Mouse (Mus musculus) layer of hippocampus, adult 9-11 months (tissue): ENCODE measurements at regions not wholly inside any gene's neighbourhood (a gene's known extent, or its start where the extent isn't known, plus 50 kb on each side); places are given as distances from the start of the nearest gene placed in this dataset.

ENCODE experiments used
- DNase-seq: peaks from one replicate; pipeline ENCODE4 v3.0.0; 2022

DNA sequence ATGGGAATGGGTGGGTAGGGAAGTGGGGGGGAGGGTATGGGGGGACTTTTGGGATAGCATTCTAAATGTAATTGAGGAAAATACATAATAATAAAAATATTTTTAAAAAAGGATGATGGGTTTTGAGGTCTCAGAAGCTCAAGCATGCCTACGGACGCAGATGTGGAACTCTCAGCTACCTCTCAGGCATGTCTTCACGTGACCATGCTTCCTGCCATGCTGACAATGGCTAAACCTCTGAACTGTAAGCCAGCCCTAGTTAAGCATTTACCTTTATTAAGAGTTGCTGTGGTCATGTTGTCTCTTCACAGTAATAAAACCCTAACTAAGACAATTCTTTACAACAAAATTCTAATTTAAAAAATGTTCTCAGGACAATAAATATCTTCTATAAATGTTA lies 80.0 kb downstream of the Tex36 start:
- DNase-seq: no peak

DNA sequence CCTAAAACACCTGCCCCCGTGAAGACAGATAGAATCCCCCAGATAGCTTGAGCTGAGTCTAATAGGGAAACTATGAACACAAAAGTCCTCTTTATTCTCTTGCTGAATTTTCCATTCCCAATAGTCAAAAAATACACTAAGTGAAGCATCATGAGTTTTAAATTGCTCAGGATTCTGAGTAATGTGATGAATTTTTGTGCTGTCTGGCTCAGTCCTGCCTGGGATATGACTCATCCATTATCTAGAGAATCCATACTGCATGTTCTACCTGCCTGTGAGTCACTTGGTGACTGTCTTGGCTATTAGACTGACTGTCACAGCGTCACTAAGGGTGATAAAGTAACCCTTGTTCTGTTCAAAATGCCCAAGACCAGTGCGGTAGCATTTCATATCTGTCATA lies 83.0 kb downstream of the Tex36 start:
- DNase-seq: no peak

DNA sequence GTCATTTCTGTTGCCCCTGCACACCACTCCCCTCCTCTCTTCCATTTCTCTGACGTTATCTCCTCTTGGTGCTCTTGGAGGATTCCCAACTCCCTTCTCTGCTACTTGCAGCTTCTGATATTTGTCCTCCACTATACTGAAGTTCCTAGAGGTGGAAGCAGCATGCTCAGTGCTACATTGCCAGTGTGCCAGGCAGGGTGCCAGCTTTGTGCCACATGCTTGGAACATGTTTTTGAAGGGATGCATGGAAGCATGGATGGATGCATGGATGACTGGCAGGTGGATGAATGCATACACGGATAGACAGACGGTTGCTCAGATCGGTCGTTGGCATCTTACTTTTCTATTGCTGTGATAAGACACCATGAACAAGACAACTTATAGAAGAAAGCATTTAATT lies 84.4 kb downstream of the Tex36 start:
- no peak for DNase-seq

DNA sequence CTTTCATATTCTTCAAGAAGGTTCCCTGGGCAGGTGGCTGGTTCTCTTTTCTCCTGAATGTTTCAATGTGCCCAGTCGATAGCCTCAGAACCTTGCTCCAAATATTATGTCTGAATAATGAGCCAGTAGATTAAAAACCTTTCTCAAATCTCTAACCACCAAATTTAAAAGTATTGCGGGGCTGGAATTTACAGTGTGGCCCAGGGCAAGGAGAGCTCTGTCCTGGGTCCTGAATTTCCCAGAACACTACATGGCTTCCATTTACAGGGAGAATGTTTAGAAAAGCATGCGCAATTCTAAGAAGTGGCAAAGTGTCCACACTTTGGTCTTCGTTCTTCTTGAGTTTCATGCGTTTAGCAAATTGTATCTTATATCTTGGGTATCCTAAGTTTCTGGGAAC lies 91.0 kb downstream of the Tex36 start:
- DNase-seq: no peak

DNA sequence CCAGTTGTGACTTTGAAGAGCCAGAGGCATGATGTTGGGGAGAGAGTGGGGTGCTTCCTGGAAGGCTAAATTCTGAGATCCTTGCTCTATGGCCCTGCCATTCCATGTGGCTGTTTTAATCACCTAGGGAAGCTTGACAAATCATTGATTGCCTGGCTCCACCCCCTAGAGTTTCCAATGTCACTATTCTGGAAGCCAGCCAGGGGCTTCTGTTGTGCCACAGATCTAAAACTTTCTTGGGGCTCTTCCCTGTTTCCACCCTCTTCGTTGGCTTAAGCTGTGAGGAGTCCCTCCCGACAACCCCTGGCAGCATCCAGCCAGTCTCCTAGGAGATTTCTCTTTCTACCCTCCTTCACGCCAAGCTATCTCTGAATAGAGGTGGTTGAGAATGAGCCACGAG lies 92.5 kb downstream of the Tex36 start:
- DNase-seq: no peak

DNA sequence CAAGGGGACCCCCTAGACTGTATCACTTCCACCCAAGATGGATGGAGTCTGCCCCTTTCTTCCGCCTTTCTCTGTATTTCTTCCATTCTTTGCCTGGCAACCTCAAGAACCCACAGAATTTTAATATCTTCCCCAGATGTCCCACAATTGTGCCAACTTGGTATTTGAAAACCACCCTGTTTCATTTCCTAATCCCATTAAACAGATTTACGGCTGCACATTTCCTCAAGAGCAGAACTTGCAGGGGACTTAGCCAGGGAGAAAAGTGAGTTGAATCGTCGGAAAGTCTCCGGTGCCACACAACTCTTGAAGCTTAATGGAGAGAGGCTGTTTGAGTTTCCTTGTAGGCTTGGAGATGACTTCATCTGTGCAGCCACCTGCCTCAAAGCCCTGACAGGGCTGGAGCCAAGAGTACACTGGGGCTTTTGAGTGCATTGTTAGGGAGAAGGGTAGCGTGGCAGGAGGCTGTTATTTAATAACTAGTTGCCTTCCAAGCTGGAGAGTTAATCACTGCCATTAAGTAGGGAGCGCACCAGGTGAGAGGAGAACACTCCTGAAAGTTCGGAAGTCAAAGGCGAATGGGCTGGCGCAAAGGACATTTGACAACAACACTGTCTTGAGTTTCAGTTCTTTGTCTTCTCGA lies 93.5 kb downstream of the Tex36 start:
- DNase-seq: no peak

DNA sequence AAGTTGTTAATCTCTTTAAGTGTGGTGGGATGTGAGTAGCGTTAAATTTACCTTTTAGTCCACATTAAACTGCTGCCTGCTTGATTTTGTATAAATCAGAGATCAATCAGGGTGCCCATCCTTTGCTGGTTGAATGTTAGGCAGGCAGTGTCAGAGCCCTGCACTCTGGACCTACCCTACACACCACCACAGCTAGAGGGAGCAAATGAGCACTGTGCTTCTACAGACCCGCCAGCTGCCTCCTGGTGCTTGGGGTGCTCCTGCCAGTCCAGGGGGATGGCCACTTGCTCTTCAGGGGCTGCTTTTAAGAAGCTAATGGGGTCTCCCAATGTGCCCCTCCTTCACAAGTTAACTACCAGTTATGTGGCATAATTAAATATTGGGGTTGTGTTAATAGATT lies 96.3 kb downstream of the Tex36 start:
- no peak for DNase-seq

DNA sequence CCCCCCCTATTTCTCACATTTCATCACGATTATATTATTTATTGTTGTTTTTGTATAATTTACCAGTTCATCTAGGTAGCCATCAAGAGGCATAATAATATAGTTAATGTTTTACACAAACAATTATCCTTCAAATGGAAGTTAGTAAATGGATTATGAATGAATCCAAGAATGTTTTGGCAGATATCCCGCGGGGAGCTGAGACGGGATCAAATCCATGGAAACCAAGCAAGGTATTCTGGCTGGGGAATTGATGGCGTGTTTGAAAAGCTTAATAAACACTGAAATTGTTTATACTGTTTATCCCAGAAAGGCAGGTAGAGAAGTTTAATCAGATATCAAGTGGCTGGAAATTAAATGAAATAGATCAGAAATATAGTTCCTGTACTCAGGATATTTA lies 98.0 kb downstream of the Tex36 start:
- DNase-seq: no peak

DNA sequence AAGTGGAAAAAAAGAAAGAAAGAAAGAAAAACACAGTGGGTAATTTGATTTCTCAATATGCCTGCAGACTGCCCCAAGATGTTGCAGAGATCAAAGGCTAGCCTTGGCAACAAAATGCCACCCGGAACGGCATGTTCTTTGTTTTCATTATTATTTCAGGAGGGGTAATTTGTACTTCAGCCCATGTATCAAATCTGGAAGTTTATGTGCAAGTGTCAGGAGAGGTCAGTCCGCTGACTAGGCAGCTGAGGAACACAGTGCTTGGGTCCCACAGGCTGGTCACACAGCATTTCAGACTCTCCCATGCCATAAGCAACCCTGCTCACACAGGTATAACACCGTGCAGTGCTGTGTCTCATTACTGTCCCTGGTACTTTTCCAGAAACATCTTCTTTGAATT lies 99.2 kb downstream of the Tex36 start:
- DNase-seq: no peak

DNA sequence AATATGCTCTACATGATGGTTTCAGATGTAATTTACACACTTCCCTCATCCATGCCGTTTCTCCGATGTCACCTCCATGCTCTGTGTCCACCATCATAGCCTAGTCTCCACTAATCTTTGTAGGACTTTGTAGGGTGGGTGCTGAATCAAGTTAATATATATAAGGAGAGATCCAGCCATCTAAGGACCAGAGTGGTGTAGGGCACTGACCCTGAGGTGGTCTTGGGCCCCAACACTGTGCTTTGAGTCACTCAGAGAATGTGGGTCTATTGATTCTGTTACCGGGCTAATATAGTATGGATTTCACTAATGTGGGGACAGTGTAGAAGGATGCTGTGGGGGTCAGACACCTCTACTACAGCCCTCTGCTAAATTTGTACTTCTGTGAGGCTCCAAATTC lies 104.4 kb downstream of the Tex36 start:
- no peak for DNase-seq

DNA sequence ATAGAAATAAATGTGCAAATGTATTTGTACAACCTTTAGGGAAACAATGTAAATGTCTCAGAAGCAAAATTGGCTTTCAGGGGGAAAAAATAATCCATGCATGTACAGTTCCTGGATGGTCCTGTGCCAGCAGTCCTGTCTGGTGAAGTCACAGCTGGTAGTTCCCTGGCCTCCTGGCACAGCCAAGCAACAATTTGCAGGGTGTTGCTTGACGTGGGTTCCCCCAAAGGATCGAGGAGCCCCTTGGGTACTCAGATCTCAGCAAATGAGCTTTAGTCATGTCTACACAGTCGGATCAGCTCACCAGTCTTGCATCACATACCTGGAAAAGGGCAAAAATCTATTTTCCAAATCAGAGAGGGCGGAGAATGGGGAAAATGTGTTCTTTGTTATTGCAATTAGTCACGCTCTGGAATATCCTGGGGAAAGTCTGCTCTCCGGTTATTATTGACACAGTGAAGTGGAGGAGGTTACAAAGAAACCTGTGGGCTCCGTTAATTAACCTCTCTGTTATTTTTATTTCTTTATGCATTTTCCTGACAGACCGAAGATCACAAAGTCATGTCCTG lies 106.9 kb downstream of the Tex36 start:
- DNase-seq: peak; percentile 30

DNA sequence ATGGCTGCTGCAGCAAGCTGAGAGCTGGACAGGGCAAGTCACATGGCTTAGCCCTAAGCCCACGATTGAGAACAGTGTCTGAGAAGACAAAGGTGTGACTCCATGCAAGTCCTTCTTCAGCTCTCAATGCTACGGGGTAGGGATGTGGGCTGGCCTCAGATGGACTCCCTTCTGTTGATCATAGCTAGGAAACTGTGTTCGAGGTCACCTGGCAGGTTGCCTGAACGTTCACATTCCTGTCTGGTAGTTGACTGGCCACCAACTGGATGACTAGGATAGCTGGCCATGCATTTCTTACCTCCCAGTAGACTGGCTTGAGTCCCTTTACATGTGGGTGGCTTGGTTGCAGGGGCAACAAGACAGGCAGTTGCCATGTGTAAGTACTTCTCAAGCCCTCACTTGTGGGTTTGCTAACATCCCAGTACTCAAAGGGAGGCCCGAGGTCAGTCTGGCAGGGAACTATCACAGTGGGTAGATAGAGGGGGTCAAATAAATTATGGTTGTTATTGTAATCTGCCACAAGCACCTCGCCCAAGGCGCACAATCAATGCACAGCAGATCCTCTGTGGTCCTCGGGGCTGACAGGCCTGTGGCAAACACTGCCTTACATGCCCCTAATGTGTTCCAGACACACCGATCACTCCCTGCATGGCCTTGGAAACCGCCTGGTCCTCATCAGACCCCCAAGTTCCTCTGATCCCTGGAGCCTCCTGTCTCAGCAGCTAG lies 107.5 kb downstream of the Tex36 start:
- DNase-seq: no peak

DNA sequence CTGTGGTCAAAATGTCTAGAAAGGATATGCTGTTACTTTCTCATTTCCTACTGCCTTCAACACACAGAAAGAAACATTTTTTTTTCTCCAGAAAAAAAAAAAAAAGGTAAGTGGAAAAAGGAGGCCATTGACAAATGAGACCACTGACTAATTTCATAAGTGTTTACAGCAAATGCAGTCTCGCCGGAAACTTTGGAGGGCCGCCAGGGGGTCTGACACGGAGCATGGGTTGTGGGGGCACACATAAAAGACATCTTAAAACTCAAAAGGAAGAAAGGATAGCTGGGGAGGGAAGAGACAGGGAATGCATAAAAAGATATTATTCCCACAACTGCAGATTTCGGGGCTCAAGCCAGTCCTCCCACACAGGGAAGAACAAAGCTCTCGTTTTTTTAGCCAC lies 109.3 kb downstream of the Tex36 start:
- DNase-seq: no peak

DNA sequence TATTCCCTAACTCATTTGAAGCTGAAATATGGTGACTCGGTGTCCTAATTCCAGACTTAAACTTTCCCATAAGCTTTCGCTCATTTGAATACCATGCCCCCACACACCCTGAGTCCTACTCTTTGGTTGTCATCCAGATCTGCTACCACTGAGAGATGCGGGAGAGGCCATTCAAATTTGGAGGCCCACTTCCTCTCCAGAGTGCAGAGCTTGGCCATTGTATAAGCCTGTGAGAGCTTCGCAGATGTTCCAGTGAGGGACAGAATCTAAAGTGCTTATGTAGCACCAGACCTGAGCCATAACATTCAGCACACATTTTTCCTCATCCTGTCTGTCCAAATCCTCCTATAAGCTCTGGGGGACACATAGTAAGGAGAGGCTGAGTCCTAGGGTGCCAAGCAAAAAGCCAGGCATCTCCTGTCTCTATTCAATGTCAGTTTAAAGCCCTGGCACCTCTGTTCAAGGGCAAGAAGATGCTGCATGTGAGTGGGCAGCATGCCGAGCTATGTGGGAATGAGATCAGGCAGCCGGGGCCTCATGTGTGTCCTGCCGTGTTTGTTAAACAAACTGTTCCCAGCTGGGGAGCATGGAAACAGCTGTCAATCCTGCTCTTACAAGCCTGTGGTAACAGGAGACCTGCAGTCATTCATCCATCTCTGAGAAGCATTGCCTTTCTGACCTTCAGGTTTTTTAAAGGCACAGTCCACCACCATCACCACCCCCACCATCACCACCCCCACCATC lies 113.9 kb downstream of the Tex36 start:
- no peak for DNase-seq

DNA sequence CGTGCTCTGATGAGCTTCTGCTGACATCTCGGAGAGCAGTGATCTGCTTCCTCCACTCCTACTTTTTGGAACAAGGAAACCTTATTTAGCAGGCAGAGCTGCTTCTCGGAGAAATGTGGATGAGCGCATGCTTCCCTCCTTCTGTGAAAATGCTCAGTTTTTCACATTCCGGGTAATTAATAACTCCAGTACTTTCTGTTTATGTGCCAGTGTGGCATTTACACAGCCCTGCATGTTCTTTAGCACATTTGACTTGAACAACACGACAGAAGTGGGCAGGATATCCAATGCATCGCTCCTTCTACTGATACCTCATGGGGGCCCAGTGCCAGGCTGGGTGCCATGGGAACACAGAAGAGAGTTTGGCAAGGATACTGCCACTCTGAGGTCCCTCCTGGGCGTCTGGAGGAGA lies 117.5 kb downstream of the Tex36 start:
- peak; percentile 82 for DNase-seq

DNA sequence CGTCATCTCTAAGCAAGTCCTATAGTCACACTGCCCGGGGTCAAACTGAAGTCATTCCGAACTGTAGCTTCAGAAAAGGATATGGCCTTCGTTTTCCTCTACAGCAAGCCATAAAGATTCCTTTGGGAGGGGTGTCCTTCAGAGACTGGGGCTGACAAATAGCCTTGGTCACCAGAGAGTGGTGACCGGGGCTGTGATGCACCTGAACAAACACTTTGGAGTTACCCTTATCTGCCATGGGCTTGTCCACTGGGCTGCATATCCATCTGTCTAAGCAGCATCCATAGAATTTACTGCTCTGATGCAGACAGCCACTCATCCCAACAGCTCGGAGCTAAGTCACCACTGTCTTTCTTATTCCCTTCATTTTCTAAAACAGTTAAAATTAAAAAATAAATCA lies 120.4 kb downstream of the Tex36 start:
- DNase-seq: no peak

DNA sequence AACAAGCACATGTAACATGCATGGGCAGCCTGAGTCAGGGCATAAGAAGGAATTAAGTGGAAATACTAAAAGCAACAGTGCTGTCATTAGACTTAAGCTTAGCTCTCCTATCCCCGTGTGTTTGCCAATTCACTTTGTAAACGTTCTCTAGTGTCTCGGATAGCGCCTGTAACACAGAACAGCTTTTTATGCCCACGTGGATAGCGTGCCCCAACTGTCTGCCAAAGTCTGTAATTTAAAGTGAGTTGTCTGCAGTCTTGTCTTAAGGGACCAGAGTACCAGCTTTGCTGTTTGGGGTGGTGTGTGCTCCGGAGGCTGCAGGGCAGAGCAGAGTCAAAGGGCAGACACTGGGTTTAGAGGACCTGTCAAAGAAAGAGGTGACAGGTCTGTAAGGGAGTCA lies 122.3 kb downstream of the Tex36 start:
- DNase-seq: peak; percentile 53

DNA sequence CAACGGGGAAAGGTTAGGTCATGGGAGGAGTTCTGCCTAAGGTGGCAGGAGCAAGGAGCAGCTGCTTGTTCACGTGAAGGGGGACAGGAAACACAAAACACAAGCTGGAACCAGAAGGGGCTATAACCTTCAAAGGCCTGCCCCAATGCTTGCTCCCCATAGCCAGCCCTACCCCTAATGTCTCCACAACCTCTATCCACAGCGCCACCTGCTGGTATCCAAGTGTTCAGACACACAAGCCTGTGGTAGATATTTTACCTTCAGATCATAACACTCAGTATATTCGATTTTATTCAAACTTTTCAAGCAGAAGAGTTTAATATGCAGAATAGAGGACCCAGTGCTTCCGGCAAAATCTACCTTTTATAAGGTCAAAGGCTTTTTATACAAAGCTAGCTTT lies 124.0 kb downstream of the Tex36 start:
- no peak for DNase-seq

DNA sequence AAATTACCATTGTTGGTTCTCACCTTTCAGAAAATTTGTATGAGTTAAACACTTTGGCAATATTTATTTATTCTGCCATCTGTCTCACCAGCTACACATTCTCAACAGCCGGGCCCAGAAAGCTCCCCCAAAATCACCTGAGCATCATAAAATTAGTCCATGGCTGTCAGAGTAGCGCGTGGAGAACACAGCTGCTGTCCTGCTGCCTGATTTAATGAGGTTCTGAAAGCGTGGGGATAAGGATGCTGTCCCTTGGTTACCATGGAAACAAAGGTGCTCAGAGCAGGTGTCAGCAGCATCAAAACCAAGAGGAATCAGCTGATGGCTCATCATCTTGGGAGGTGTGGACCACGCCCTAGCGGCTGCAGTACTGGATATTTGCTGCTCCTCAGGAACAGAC lies 124.7 kb downstream of the Tex36 start:
- peak; percentile 37 for DNase-seq

DNA sequence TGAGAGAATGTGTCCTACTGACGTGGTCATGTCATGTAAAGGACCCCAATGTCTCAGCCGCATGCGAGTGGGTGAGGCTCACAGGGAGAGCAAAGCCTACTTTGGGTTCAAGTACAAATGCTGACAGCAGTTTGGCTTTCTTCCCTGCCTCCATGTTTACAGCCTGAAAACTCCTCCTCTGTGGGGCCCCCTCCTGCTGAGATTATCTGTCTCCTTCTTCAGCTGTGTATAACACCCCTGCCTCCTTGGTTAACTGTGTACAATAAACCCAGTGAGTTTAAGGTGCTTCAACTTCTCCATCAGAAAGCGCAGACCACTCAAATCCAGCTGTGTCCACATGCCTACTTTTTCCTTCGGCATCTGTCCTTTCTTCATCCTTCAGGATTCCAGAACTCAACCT lies 130.3 kb downstream of the Tex36 start:
- no peak for DNase-seq

DNA sequence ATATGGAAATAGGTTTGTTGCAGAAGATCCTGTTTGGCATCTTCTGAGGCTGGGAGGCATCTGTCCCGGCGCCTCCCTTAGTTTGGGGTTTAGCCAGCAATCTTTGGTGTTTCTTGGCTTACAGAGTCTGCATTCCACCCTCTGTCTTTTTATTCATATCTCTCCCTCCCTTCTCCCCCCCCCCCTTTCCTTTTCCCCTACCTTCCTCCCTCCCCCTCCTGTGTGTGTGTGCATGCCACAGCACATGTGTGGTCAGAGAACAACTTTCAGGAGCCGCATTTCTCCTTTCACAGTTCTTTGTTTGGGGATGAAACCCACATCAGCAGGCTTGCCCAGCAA lies 131.4 kb downstream of the Tex36 start:
- no peak for DNase-seq

DNA sequence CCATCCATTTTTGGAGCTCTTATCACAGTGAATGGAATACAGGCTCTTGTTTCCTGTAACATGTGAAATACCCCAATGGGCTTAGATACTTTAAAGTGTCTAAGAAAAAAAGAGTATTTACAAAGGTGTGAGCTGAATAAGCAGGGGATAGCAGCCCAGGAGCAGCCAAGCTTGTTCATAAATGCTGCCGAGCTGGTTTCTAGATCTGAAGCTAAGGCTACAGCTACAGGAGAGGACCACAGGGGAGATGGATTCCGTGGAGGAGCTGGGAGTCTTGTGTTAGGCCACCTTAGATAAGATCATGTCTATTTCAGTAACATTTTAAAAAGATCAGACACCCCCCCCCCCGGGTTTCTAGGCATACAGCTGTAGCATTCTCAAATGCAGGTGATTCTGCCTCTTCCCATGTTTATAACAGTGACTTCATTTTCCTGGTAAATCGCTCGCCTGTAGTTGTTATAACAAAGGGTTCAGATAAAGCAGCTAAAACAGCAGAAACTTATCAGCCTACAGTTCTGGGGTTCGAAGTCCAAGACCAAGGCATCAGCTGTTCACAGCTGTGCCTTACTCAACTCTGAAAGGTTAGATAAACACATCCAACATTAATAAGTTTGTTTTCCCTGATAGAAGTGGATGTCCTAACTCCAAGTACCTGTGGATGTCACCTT lies 131.9 kb downstream of the Tex36 start:
- DNase-seq: no peak

DNA sequence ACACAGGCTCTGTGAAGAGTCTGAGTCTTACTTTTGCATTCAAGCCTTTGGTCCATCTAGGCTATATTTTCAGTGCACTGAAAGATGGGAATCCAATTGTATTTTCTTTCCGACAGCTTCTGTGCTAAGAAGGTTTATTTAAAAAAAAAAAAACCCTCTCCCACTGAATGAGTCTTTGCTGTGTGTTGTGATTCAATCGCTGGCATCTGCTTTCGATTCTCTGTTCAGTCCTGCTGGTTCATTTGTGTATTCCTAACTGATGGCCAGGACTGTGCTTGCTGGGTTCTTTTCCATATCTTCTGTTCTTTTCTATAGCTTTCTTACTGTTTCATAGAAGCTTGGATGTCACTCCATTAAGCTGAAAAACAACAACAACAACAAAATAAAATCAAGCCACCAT lies 132.9 kb downstream of the Tex36 start:
- DNase-seq: no peak

DNA sequence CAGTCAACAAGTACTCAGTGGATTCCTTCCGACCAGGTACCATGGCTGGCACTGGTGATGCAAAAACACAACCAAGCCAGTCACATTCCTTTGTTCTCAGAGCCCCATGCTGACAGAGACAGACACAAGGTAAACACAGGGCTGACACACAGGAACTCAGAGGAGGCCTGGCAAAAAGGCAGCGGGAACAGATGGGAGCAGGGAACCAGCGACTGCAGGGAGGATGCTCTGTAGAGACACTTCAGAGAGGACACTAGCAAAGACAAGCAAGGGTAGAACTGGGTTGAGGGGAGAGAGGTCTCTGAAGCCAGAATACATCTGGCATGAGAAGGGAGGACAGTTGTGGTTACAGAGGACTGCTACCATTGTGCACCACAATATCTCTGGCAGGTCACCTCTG lies 133.6 kb downstream of the Tex36 start:
- DNase-seq: no peak
